Mouse (Mus musculus) G1E (cell line): ENCODE measurements around the gene Pik3r6.

ENCODE experiments used
- CTCF ChIP-seq: IDR thresholded peaks from 2 replicates; pipeline ENCODE4 v1.5.1; 2012; ENCODE audit warnings: low read depth, low read length, inconsistent platforms, mixed read lengths
- GATA1 ChIP-seq: IDR thresholded peaks from 2 replicates; pipeline ENCODE4 v1.6.1; 2012; ENCODE audit warnings: borderline replicate concordance, low read length, inconsistent platforms, mixed read lengths
- POLR2AphosphoS5 ChIP-seq: IDR thresholded peaks from 2 replicates; pipeline ENCODE4 v1.6.1; 2012; ENCODE audit warnings: low read depth, low read length, inconsistent platforms; ENCODE audit not compliant: insufficient replicate concordance

GRCm38 (mm10) chr11:68521352-68521751, 18.5 kb downstream of the Pik3r6 start:
- TF ChIP-seq CTCF (no peak), GATA1 (no peak), POLR2AphosphoS5 (no peak)
